Mouse (Mus musculus) hematopoietic stem cell, adult 5-6 weeks (primary cell): ENCODE measurements around the gene Vps4a. TPM values are rescaled to one million over a fixed set of nuclear protein-coding genes. Genes with fewer than 3 reads are reported as not detected.

Source experiments
- ATAC-seq, 2 experiments: fragments of 125-278 bp in 1 of 2; replicated peaks in 1 of 2; 2 replicates each; pipeline ENCODE4 v1.8.0; 2016 to 2017; ENCODE audit warnings: inconsistent platforms in 2 of 2, mild to moderate bottlenecking in 2 of 2, moderate number of reproducible peaks in 2 of 2, low read depth in 1 of 2, moderate TSS enrichment in 1 of 2; ENCODE audit not compliant: low FRiP score in 2 of 2, poor library complexity in 2 of 2, severe bottlenecking in 2 of 2, insufficient read depth in 1 of 2, low TSS enrichment in 1 of 2
- total RNA-seq: library from RNA; stranded (forward); fragments of 172-1452, 232-1000 nt; gene quantifications from 2 replicates; pipeline ENCODE4 v1.2.3, GENCODE M21; 2017

Vps4a gene
- total RNA-seq, 1 experiment from 2014 or later: 40.3 TPM

GRCm38 (mm10) chr8:107088526-107089063 is 57.6 kb downstream of the Vps4a start:
- ATAC-seq: no peak

- no peak for ATAC-seq
Observed at GRCm38 (mm10) chr8:107090531-107090930, 59.5 kb downstream of the Vps4a start.

Other genes with a start within 250 kb of the Vps4a start
- gene Has3, start 161.0 kb upstream of the Vps4a start, total RNA-seq: not detected in 2 replicates
- 30.8 and 37.9 TPM in 2 replicates for gene Utp4, start 137.6 kb upstream of the Vps4a start, total RNA-seq
- 4.0 and 8.5 TPM in 2 replicates for gene Sntb2, start 95.5 kb upstream of the Vps4a start, total RNA-seq
- 43.8 and 43.9 TPM in 2 replicates for gene Pdf, start 17.4 kb downstream of the Vps4a start, total RNA-seq
- gene Cog8, start 25.5 kb downstream of the Vps4a start, total RNA-seq: 15.0 and 20.8 TPM in 2 replicates
- gene Nip7, start 25.7 kb downstream of the Vps4a start, total RNA-seq: 22.2 and 32.5 TPM in 2 replicates
- gene Tmed6, start 34.4 kb downstream of the Vps4a start, total RNA-seq: not detected in 2 replicates
- 47.8 and 54.0 TPM in 2 replicates for gene Terf2, start 65.3 kb downstream of the Vps4a start, total RNA-seq
- gene Cyb5b, start 119.4 kb downstream of the Vps4a start, total RNA-seq: 68.0 and 68.2 TPM in 2 replicates